Mouse (Mus musculus) neural tube, embryonic 11.5 days (tissue): ENCODE data around the gene Lmo7. TPM values are rescaled to one million over a fixed set of nuclear protein-coding genes. Genes with fewer than 3 reads are reported as not detected.

Experiments
- ATAC-seq: fragments of 200-750 bp; cut with Nextera tagmentation; 2 replicates; pipeline ENCODE4 v1.8.0; 2017; ENCODE audit warnings: moderate number of reproducible peaks, mild to moderate bottlenecking, moderate TSS enrichment, moderate library complexity; ENCODE audit not compliant: insufficient read depth, low FRiP score, low TSS enrichment
- DNase-seq: peaks from one replicate; pipeline ENCODE4 v3.0.0-alpha.2; 2015; ENCODE audit warnings: low spot score
- H3K27ac ChIP-seq: fragments of 300-500 bp; sonication (generic); 2 replicates; pipeline ENCODE4 v1.5.1; 2014; ENCODE audit warnings: low read depth, mild to moderate bottlenecking, low read length
- H3K27me3 ChIP-seq: fragments of 300-500 bp; sonication (generic); 2 replicates; pipeline ENCODE4 v1.6.1; 2014; ENCODE audit warnings: mild to moderate bottlenecking, low read length, mixed read lengths; ENCODE audit not compliant: control insufficient read depth, insufficient read depth
- H3K36me3 ChIP-seq: fragments of 300-500 bp; sonication (generic); 2 replicates; pipeline ENCODE4 v1.6.1; 2014; ENCODE audit warnings: mild to moderate bottlenecking, low read length, moderate library complexity, mixed read lengths; ENCODE audit not compliant: control insufficient read depth, insufficient read depth
- H3K4me1 ChIP-seq: fragments of 300-500 bp; sonication (generic); 2 replicates; pipeline ENCODE4 v1.6.1; 2014; ENCODE audit warnings: low read length, mixed read lengths; ENCODE audit not compliant: control insufficient read depth, insufficient read depth
- H3K4me2 ChIP-seq: fragments of 300-500 bp; sonication (generic); 2 replicates; pipeline ENCODE4 v1.6.1; 2014; ENCODE audit warnings: low read depth, mild to moderate bottlenecking, moderate library complexity
- H3K4me3 ChIP-seq: fragments of 300-500 bp; sonication (generic); 2 replicates; pipeline ENCODE4 v1.5.1; 2014; ENCODE audit warnings: low read depth, low read length
- H3K9ac ChIP-seq: fragments of 300-500 bp; sonication (generic); 2 replicates; pipeline ENCODE4 v1.6.1; 2014; ENCODE audit warnings: mild to moderate bottlenecking, low read length
- H3K9me3 ChIP-seq: fragments of 300-500 bp; sonication (generic); 2 replicates; pipeline ENCODE4 v1.6.1; 2016; ENCODE audit warnings: low read length; ENCODE audit not compliant: control insufficient read depth
- WGBS: fragments of 180-500 bp; shearing (Covaris S2); extraction: QIAGEN DNeasy Blood & Tissue Kit; methylation state at CpG from one replicate; pipeline ENCODE4 v1.1.7; 2014; 5-methylcytosine and 5-hydroxymethylcytosine counted together
- polyA plus RNA-seq: library from polyadenylated mRNA; unstranded; fragments of >200 nt; fragmentation: Nextera tagmentation; extraction: Ambion mirVana; gene quantifications from 2 replicates; pipeline ENCODE4 v1.2.1, GENCODE M21; 2014

Lmo7 gene
- polyA plus RNA-seq: 2.8 and 3.2 TPM in 2 replicates

- Histone ChIP-seq H3K4me1 (no peaks in the 10 kb centered on the region), H3K9ac (peak within 1 kb of the TSS; percentile 56), H3K27ac (no peak within 1 kb of the TSS), H3K4me2 (peak within 1 kb of the TSS; percentile 100), H3K27me3 (peaks cover 23% of the 10 kb centered on the region), H3K36me3 (no peaks in the 10 kb centered on the region), H3K9me3 (no peaks in the 10 kb centered on the region), H3K4me3 (peak within 1 kb of the TSS; percentile 59)
- WGBS: under 1% methylated on average over 46 of the region's 51 CpGs
- DNase-seq (peak; percentile 64), ATAC-seq (peak; percentile 82)
Measured at GRCm38 (mm10) chr14:101729237-101729971, at the start of gene Lmo7, which contains the start of gene Gm9922. Gene Lmo7 (plus strand): TSS chr14:101729957. Gene Gm9922 (minus strand): TSS chr14:101729814.

- no peak overlapping the region for H3K9ac ChIP-seq
- no peaks in the 10 kb centered on the region; the same call in 1 of the 2 replicates for H3K36me3 ChIP-seq
- ATAC-seq (no peak), DNase-seq (no peak)
- WGBS: 94% methylated on average over 6 of the region's 6 CpGs
- H3K4me1 ChIP-seq: no peaks in the 10 kb centered on the region
- H3K4me3 ChIP-seq: no peak overlapping the region
- no peaks in the 10 kb centered on the region for H3K9me3 ChIP-seq
- H3K27me3 ChIP-seq: no peaks in the 10 kb centered on the region
- H3K4me2 ChIP-seq: no peak overlapping the region
- H3K27ac ChIP-seq: no peak overlapping the region
Measured at GRCm38 (mm10) chr14:101687696-101688095, 42.1 kb upstream of the Lmo7 start.

- 80% methylated on average over 2 of the region's 2 CpGs for WGBS
- no peaks in the 10 kb centered on the region; the same call in 1 of the 2 replicates for H3K36me3 ChIP-seq
- no peaks in the 10 kb centered on the region for H3K4me1 ChIP-seq
- no peak for ATAC-seq
- H3K27me3 ChIP-seq: no peaks in the 10 kb centered on the region
- no peak overlapping the region for H3K9ac ChIP-seq
- no peak overlapping the region for H3K4me3 ChIP-seq
- H3K27ac ChIP-seq: no peak overlapping the region
- no peak for DNase-seq
- no peaks in the 10 kb centered on the region for H3K9me3 ChIP-seq
- no peak overlapping the region for H3K4me2 ChIP-seq
Measured at GRCm38 (mm10) chr14:101688406-101688805, 41.4 kb upstream of the Lmo7 start.

DNA sequence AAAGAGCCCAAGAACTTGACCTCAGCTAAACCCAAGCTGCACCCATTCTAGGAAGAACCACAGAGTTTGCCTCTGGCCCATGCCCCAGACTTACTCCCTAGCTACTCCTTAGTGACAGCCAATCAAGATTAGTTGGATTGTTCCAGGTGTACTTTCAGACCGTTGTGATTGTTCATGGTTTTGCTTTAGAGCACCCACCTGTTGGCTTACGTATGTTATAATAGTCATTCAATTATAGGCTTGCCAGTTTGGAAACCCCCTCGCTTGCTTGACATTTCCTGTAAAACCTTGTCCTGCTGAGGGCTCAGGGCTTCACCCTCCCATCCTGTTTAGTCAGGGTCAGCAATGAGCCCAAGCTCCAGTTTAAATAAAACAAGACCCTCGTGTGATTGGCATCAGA is 25.3 kb upstream of the Lmo7 start:
- H3K9me3 ChIP-seq: no peaks in the 10 kb centered on the region
- no peak overlapping the region for H3K9ac ChIP-seq
- H3K4me3 ChIP-seq: no peak overlapping the region
- no peak overlapping the region for H3K4me2 ChIP-seq
- DNase-seq: no peak
- H3K36me3 ChIP-seq: no peaks in the 10 kb centered on the region
- H3K27me3 ChIP-seq: no peaks in the 10 kb centered on the region
- no peak overlapping the region for H3K27ac ChIP-seq
- no peaks in the 10 kb centered on the region for H3K4me1 ChIP-seq
- no peak for ATAC-seq
- WGBS: 85% methylated on average over 4 of the region's 4 CpGs

DNA sequence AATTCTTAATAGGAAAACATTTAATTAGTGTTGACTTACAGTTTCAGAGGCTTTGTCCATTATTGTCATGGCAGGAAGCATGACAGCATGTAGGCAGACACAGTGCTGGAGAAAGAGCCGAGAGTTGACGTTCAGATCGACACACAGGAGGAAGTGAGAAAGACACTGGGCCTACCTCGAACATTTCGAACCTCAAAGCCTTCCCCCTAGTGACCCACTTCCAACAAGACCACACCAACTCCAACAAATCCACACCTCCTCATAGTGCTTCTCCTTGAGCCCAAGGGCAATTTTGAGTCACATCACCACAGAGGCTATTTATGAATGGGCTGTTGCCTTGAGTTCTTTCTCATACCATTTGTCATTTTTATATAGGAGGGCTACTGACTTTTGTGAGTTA is 22.7 kb upstream of the Lmo7 start:
- 94% methylated on average over 5 of the region's 5 CpGs for WGBS
- Histone ChIP-seq H3K27ac (no peak overlapping the region), H3K4me3 (no peak overlapping the region), H3K27me3 (no peaks in the 10 kb centered on the region), H3K9ac (no peak overlapping the region), H3K36me3 (no peaks in the 10 kb centered on the region), H3K4me2 (no peak overlapping the region), H3K9me3 (no peaks in the 10 kb centered on the region), H3K4me1 (no peaks in the 10 kb centered on the region)
- DNase-seq (no peak), ATAC-seq (no peak)

DNA sequence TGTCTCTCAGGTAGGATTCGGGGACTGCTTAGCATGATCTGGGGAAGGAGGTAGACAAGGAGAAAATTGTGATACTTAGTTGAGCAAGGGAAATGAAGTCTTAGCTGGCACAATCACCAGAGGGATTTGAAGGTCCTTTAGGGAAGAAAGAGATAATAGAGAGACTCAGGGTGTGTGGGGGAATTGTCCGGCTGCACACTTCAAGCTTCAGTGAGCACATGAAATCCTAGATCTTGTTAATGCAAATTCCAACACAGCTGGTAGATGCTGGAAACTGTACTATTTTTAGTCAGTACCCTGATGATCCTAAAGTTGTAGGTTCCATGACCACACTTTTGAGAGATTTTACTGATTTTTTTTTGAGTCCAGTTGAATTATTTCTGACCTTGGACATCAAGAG is 15.3 kb upstream of the Lmo7 start:
- H3K27me3 ChIP-seq: no peaks in the 10 kb centered on the region
- DNase-seq (no peak), ATAC-seq (no peak)
- no peak overlapping the region for H3K4me2 ChIP-seq
- WGBS: 87% methylated on average over 2 of the region's 2 CpGs
- no peak overlapping the region for H3K9ac ChIP-seq
- no peak overlapping the region for H3K4me3 ChIP-seq
- H3K27ac ChIP-seq: no peak overlapping the region
- no peaks in the 10 kb centered on the region for H3K36me3 ChIP-seq
- H3K9me3 ChIP-seq: no peaks in the 10 kb centered on the region
- no peaks in the 10 kb centered on the region for H3K4me1 ChIP-seq

DNA sequence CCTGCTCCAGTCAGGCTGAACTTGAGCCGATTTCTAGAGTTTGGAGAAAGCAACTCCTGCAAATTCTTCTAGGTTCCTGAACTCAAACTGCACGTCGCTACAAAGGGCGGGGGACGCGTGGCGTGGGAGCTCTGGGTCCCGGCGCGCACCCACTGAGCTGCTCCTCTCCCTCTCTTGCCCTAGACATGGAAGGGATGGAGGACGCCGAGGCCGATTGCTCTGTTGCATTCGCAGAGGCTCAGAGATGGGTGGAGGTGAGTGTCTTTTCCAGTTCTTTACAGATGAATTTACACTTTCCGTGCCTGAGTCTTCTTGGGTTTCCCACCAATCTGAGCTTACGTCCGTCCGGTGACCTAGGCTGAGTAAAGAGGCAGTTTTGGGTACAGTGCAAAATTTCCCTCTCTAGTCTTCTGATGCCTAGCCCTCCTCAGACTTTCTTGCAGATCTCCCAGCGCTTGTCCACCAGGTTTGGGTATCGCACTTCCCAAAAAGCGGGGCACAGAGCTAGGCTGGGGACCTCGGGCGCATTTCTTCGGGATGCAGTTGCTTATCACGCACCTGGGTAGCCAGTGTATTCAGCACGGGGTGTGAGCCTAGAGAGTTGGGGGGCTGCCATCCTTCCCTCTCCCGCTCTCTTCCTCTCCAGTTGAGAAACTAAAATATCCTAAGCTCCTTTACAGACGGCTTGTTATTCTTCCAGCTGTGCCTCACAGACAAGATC is 375 bp downstream of the Lmo7 start:
- H3K9me3 ChIP-seq: no peaks in the 10 kb centered on the region
- DNase-seq: no peak
- H3K36me3 ChIP-seq: no peaks in the 10 kb centered on the region
- peak overlapping the region; percentile 59 for H3K4me3 ChIP-seq
- peaks cover 23% of the 10 kb centered on the region for H3K27me3 ChIP-seq
- H3K4me1 ChIP-seq: no peaks in the 10 kb centered on the region
- no peak overlapping the region for H3K27ac ChIP-seq
- peak overlapping the region; percentile 56 for H3K9ac ChIP-seq
- WGBS: 2% methylated on average over 28 of the region's 28 CpGs
- H3K4me2 ChIP-seq: peak overlapping the region; percentile 100
- peak; percentile 54 for ATAC-seq

GRCm38 (mm10) chr14:101733542-101734303 is 4.0 kb downstream of the Lmo7 start:
- H3K27me3 ChIP-seq: peaks cover 21% of the 10 kb centered on the region
- H3K4me3 ChIP-seq: no peak overlapping the region
- H3K4me2 ChIP-seq: no peak overlapping the region
- no peak overlapping the region for H3K9ac ChIP-seq
- no peaks in the 10 kb centered on the region for H3K9me3 ChIP-seq
- no peak overlapping the region for H3K27ac ChIP-seq
- 35% methylated on average over 10 of the region's 10 CpGs for WGBS
- H3K4me1 ChIP-seq: no peaks in the 10 kb centered on the region
- H3K36me3 ChIP-seq: no peaks in the 10 kb centered on the region
- ATAC-seq (no peak), DNase-seq (no peak)
